Mouse (Mus musculus) myocyte (in vitro differentiated cells): ENCODE data around the gene Kcnq5. TPM values are rescaled to one million over a fixed set of nuclear protein-coding genes. Genes with fewer than 3 reads are reported as not detected.

Source experiments
- H3K27me3 ChIP-seq: one replicate; pipeline ENCODE4 v1.6.1; 2011; ENCODE audit not compliant: control insufficient read depth, insufficient read depth, insufficient read length
- H3K36me3 ChIP-seq: one replicate; pipeline ENCODE4 v1.6.1; 2011; ENCODE audit not compliant: control insufficient read depth, insufficient read depth
- H3K4me2 ChIP-seq: one replicate; pipeline ENCODE4 v1.6.1; 2011; ENCODE audit warnings: low read depth, control low read depth
- H3K4me3 ChIP-seq: one replicate; pipeline ENCODE4 v1.5.1; 2011; ENCODE audit warnings: mild to moderate bottlenecking, control low read depth, moderate library complexity
- H3K79me2 ChIP-seq: one replicate; pipeline ENCODE4 v1.6.1; 2011; ENCODE audit not compliant: control insufficient read depth, insufficient read depth
- H3ac ChIP-seq: one replicate; pipeline ENCODE4 v1.6.1; 2011; ENCODE audit not compliant: control insufficient read depth, insufficient read length
- CEBPB ChIP-seq: IDR thresholded peaks from 2 replicates; pipeline ENCODE4 v1.6.1; 2011; ENCODE audit warnings: mild to moderate bottlenecking, moderate library complexity; ENCODE audit not compliant: poor library complexity, insufficient read depth, severe bottlenecking
- E2F4 ChIP-seq: IDR thresholded peaks from one replicate; pipeline ENCODE4 v1.6.1; 2011; ENCODE audit warnings: mild to moderate bottlenecking, control low read depth, moderate library complexity; ENCODE audit not compliant: insufficient read depth
- MAX ChIP-seq: IDR thresholded peaks from one replicate; pipeline ENCODE4 v1.6.1; 2011; ENCODE audit warnings: low read depth, mild to moderate bottlenecking, control low read depth
- MYOD1 ChIP-seq, 3 experiments: IDR thresholded peaks; one replicate each; pipeline ENCODE4 v1.6.1; 2011; ENCODE audit warnings: control low read depth in 2 of 3, low read depth in 2 of 3, mild to moderate bottlenecking in 2 of 3, moderate library complexity in 1 of 3; ENCODE audit not compliant: insufficient read length in 2 of 3, control insufficient read depth in 1 of 3
- MYOG ChIP-seq, 3 experiments: IDR thresholded peaks; one replicate each; pipeline ENCODE4 v1.6.1; 2011; ENCODE audit warnings: control low read depth in 2 of 3, low read depth in 2 of 3, mild to moderate bottlenecking in 2 of 3; ENCODE audit not compliant: insufficient read length in 2 of 3, control insufficient read depth in 1 of 3, insufficient read depth in 1 of 3
- POLR2A ChIP-seq: IDR thresholded peaks from one replicate; pipeline ENCODE4 v1.6.1; 2011; ENCODE audit warnings: low read depth, mild to moderate bottlenecking, control low read depth, moderate library complexity; ENCODE audit not compliant: insufficient read length
- POLR2AphosphoS2 ChIP-seq: IDR thresholded peaks from one replicate; pipeline ENCODE4 v1.6.1; 2011; ENCODE audit warnings: low read depth, control low read depth; ENCODE audit not compliant: insufficient read length
- REST ChIP-seq: IDR thresholded peaks from one replicate; pipeline ENCODE4 v1.6.1; 2011; ENCODE audit warnings: mild to moderate bottlenecking, control low read depth, moderate library complexity; ENCODE audit not compliant: insufficient read depth, insufficient read length
- SRF ChIP-seq: IDR thresholded peaks from one replicate; pipeline ENCODE4 v1.6.1; 2011; ENCODE audit warnings: low read depth; ENCODE audit not compliant: control insufficient read depth, insufficient read length
- TCF12 ChIP-seq: IDR thresholded peaks from one replicate; pipeline ENCODE4 v1.6.1; 2011; ENCODE audit warnings: mild to moderate bottlenecking, control low read depth; ENCODE audit not compliant: poor library complexity, insufficient read depth, severe bottlenecking
- TCF3 ChIP-seq: IDR thresholded peaks from one replicate; pipeline ENCODE4 v1.6.1; 2011; ENCODE audit warnings: low read depth, control low read depth; ENCODE audit not compliant: insufficient read length
- USF1 ChIP-seq: IDR thresholded peaks from one replicate; pipeline ENCODE4 v1.6.1; 2011; ENCODE audit warnings: low read depth, mild to moderate bottlenecking, control low read depth, moderate library complexity
- polyA plus RNA-seq: library from polyadenylated mRNA; unstranded; fragments of >200 nt; fragmentation: generic; extraction: Trizol; gene quantifications from one replicate; pipeline ENCODE4 v1.2.1, GENCODE M21; 2012; ENCODE audit warnings: missing spikeins

The Kcnq5 gene
- polyA plus RNA-seq, 1 experiment = not detected

DNA sequence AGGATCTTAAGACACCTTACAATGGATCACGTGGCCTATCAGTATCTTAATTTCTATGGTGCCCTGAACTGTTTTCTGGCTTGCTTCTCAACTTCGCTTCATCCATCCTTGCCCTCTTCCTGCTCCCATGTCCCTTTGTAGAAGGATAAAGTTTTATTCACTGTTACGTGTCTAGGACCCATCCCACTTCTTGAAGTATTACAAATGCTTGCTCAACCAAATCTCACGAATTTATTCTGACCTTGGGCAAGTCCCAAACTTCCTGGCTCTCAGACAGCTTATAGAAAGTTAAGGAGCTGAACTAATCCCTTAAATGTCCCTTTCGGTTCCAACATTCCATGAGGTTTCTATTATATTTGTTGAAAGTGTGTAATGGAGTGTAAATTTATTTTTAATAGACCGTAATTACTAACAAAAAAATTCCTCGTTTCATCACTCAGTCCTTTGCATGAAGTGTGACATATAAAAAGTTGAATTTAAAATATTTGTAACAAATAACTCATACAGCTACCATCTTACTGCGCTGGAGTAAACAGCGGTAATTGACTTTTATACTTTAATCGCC is 141.6 kb downstream of the Kcnq5 start:
- H3K4me2 ChIP-seq = no peak overlapping the region
- TF ChIP-seq TCF12 (no peak), SRF (no peak), REST (no peak), E2F4 (no peak), POLR2A (no peak), POLR2AphosphoS2 (no peak), MYOD1 (IDR thresholded peaks at IDR 0.05; ENCODE audit: control insufficient read depth in 1 of 3, insufficient read length in 2 of 3, low read depth in 2 of 3) (no peak), TCF3 (no peak), MAX (no peak)
- H3K79me2 ChIP-seq = no peaks in the 10 kb centered on the region
- no peak overlapping the region for H3ac ChIP-seq
- no peak overlapping the region for H3K4me3 ChIP-seq
- no peaks in the 10 kb centered on the region for H3K27me3 ChIP-seq
- no peaks in the 10 kb centered on the region for H3K36me3 ChIP-seq

DNA sequence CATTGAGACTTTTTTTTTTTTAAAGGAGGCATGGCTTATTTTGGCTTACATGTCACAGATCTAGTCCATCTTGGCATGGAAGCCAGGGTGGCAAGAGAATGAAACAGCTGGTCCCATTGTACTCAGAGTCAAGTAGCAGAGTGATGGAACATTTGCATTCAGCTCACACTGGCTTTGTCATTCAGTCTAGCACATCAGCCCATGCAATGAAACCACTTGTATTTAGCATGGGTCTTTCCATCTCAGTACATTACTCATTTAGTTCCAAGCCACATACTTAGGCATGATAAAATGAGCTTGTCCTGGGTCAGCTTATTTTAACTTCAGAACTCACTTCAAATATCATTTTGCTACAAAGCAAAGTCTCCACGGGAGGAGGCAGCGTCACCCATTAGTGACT is 156.7 kb downstream of the Kcnq5 start:
- TF ChIP-seq MAX (no peak), CEBPB (no peak), USF1 (no peak), TCF12 (no peak), POLR2AphosphoS2 (no peak), SRF (no peak), TCF3 (no peak), MYOG (IDR thresholded peaks at IDR 0.05; ENCODE audit: control insufficient read depth in 1 of 3, insufficient read depth in 1 of 3, insufficient read length in 2 of 3, low read depth in 2 of 3) (no peak), E2F4 (no peak), MYOD1 (IDR thresholded peaks at IDR 0.05; ENCODE audit: control insufficient read depth in 1 of 3, insufficient read length in 2 of 3, low read depth in 2 of 3) (no peak), POLR2A (no peak), REST (no peak)
- H3ac ChIP-seq = no peak overlapping the region
- H3K4me2 ChIP-seq = no peak overlapping the region
- no peaks in the 10 kb centered on the region for H3K79me2 ChIP-seq
- no peak overlapping the region for H3K4me3 ChIP-seq
- H3K36me3 ChIP-seq = no peaks in the 10 kb centered on the region
- no peaks in the 10 kb centered on the region for H3K27me3 ChIP-seq

DNA sequence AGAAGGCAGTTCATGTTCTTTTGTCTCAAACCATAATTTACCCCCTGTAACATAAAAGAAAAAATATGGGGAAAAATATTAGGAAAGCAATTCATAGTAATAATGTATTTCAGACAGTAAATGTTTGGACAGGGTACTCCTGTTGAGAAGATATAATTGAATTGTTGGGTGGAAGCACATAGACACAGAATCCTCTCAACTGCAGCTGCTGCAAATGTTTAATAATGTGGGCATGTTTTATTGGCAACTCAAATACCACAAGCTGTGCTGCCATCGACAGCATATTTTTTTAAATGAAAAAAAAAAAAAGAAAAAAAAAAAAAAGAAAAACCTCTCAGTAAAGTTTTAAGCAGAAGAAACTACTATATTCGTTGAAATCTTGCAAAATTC is 157.3 kb downstream of the Kcnq5 start:
- H3K36me3 ChIP-seq = no peaks in the 10 kb centered on the region
- H3ac ChIP-seq = no peak overlapping the region
- no peak overlapping the region for H3K4me2 ChIP-seq
- H3K27me3 ChIP-seq = no peaks in the 10 kb centered on the region
- TF ChIP-seq CEBPB (no peak), USF1 (no peak), MYOD1 (IDR thresholded peaks at IDR 0.05; ENCODE audit: control insufficient read depth in 1 of 3, insufficient read length in 2 of 3, low read depth in 2 of 3) (no peak), MYOG (IDR thresholded peaks at IDR 0.05; ENCODE audit: control insufficient read depth in 1 of 3, insufficient read depth in 1 of 3, insufficient read length in 2 of 3, low read depth in 2 of 3) (no peak), REST (no peak), SRF (no peak), TCF3 (no peak), E2F4 (no peak), TCF12 (no peak), POLR2A (no peak), MAX (no peak), POLR2AphosphoS2 (no peak)
- no peaks in the 10 kb centered on the region for H3K79me2 ChIP-seq
- H3K4me3 ChIP-seq = no peak overlapping the region

DNA sequence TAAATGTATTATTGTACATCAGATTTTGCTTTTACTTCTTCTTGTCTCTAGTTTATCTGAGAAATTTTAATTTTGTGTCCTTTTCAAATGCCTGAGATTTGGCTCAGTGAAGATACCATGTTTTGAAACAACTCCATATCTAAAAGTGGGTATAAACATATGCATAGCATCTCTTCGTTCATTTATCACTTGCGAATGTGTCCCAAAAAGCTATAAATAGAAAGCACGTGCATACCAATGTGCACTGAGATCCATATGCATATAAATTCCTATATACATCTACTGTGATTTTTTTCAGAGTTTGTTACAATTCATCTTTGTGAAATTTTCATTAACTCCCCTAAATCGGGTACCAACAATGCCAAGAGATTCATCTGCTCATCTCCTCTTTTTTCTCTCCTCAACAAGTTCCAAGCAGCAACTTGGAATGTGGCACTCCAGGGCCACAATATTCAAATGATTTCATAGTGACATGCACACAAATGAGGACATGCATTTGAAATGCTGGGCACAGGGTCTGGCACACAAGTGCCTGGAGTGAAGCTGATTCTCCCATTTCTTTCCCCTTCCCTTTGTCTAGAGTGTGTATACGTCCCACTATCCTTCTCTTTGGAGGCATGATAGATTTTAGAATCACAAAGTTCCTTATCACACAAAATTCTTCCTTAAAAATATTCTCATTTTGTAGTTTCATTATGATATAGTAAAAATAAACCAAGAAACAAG is 157.8 kb downstream of the Kcnq5 start:
- Histone ChIP-seq H3K79me2 (no peaks in the 10 kb centered on the region), H3K36me3 (no peaks in the 10 kb centered on the region), H3K4me3 (no peak overlapping the region), H3K4me2 (no peak overlapping the region), H3ac (no peak overlapping the region), H3K27me3 (no peaks in the 10 kb centered on the region)
- TF ChIP-seq MYOD1 (IDR thresholded peaks at IDR 0.05; ENCODE audit: control insufficient read depth in 1 of 3, insufficient read length in 2 of 3, low read depth in 2 of 3) (no peak), TCF3 (no peak), POLR2AphosphoS2 (no peak), REST (no peak), MYOG (IDR thresholded peaks at IDR 0.05; ENCODE audit: control insufficient read depth in 1 of 3, insufficient read depth in 1 of 3, insufficient read length in 2 of 3, low read depth in 2 of 3) (no peak), CEBPB (no peak)

DNA sequence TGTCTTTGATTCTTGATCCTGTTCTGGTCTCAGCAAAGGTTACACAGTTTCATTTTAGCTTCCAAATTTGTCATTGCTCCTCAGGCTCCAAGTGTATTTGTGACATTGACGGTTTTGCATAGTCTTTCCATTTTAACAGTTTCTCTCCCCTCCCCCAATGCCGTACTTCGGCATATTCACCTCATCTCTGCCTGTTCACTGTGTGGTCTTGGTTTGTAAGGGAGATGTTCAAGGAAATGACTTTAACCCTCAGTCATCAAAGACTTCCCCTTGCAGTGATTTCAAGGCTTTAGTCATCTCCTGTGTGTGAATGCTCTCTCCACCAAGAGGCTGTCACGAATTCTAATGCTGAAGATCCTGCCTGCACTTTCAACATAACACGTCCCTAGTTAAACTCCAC is 181.0 kb downstream of the Kcnq5 start:
- Histone ChIP-seq H3K4me3 (no peak overlapping the region), H3ac (no peak overlapping the region), H3K36me3 (no peaks in the 10 kb centered on the region), H3K79me2 (no peaks in the 10 kb centered on the region), H3K4me2 (no peak overlapping the region), H3K27me3 (no peaks in the 10 kb centered on the region)
- TF ChIP-seq TCF3 = no peak
- no peak for TF ChIP-seq USF1
- TF ChIP-seq MAX = no peak
- no peak for TF ChIP-seq SRF
- TF ChIP-seq POLR2AphosphoS2 = no peak
- TF ChIP-seq CEBPB = no peak
- no peak for TF ChIP-seq MYOG (IDR thresholded peaks at IDR 0.05; ENCODE audit: control insufficient read depth in 1 of 3, insufficient read depth in 1 of 3, insufficient read length in 2 of 3, low read depth in 2 of 3)
- TF ChIP-seq REST = no peak
- no peak for TF ChIP-seq MYOD1 (IDR thresholded peaks at IDR 0.05; ENCODE audit: control insufficient read depth in 1 of 3, insufficient read length in 2 of 3, low read depth in 2 of 3)
- TF ChIP-seq POLR2A = no peak
- no peak for TF ChIP-seq TCF12
- TF ChIP-seq E2F4 = no peak
